Mouse (Mus musculus) liver, adult 2 months (tissue): ENCODE measurements at regions not wholly inside any gene's neighbourhood (a gene's known extent, or its start where the extent isn't known, plus 50 kb on each side); places are given as distances from the start of the nearest gene placed in this dataset.

Source experiments
- DNase-seq: peaks from one replicate; pipeline ENCODE4 v3.0.0-alpha.2; 2011; ENCODE audit warnings: low read depth, low spot score; ENCODE audit errors: extremely low read depth
- H3K27ac ChIP-seq: fragments of 200-500 bp; replicated peaks from 2 replicates; pipeline ENCODE4 v1.5.1; 2012; ENCODE audit warnings: low read depth, mild to moderate bottlenecking, control low read depth, inconsistent platforms, low read length; ENCODE audit not compliant: insufficient read depth
- H3K27me3 ChIP-seq: fragments of 200-500 bp; 2 replicates; pipeline ENCODE4 v1.6.1; 2012; ENCODE audit warnings: mild to moderate bottlenecking, moderate library complexity, low read length, inconsistent platforms; ENCODE audit not compliant: control insufficient read depth, insufficient read depth
- H3K36me3 ChIP-seq: fragments of 200-500 bp; 2 replicates; pipeline ENCODE4 v1.6.1; 2012; ENCODE audit warnings: low read length, inconsistent platforms; ENCODE audit not compliant: control insufficient read depth, insufficient read depth
- H3K4me1 ChIP-seq: fragments of 200-500 bp; 2 replicates; pipeline ENCODE4 v1.6.1; 2011; ENCODE audit warnings: low read length; ENCODE audit not compliant: control insufficient read depth, insufficient read depth
- H3K4me3 ChIP-seq: fragments of 200-500 bp; 2 replicates; pipeline ENCODE4 v1.5.1; 2011; ENCODE audit warnings: low read depth, mild to moderate bottlenecking, control low read depth, low read length, moderate library complexity; ENCODE audit not compliant: insufficient read depth
- H3K79me2 ChIP-seq: fragments of 200-500 bp; 2 replicates; pipeline ENCODE4 v1.6.1; 2012; ENCODE audit warnings: inconsistent platforms, mild to moderate bottlenecking, low read length, moderate library complexity; ENCODE audit not compliant: control insufficient read depth, insufficient read depth
- H3K9ac ChIP-seq: fragments of 200-500 bp; 2 replicates; pipeline ENCODE4 v1.6.1; 2012; ENCODE audit warnings: low read depth, mild to moderate bottlenecking, control low read depth, inconsistent platforms, low read length
- CTCF ChIP-seq: fragments of 200-500 bp; IDR thresholded peaks from 2 replicates; pipeline ENCODE4 v1.5.1; 2011; ENCODE audit warnings: low read depth, low read length, control low read depth
- POLR2A ChIP-seq: fragments of 200-500 bp; IDR thresholded peaks from 2 replicates; pipeline ENCODE4 v1.6.1; 2011; ENCODE audit warnings: low read length, control low read depth; ENCODE audit not compliant: insufficient read depth; ENCODE audit errors: extremely low read depth
- WGBS: fragments of 180-500 bp; shearing (Covaris S2); methylation state at CpG from one replicate; pipeline ENCODE4 v1.1.7; 2018; 5-methylcytosine and 5-hydroxymethylcytosine counted together

- no peaks in the 10 kb centered on the region for H3K79me2 ChIP-seq
- 50% methylated on average over 11 of the region's 11 CpGs for WGBS
- DNase-seq: no peak
- H3K27me3 ChIP-seq: no peaks in the 10 kb centered on the region
- TF ChIP-seq CTCF (no peak), POLR2A (no peak)
- H3K27ac ChIP-seq: no peak overlapping the region
- no peak overlapping the region for H3K4me3 ChIP-seq
- 0 out of 2 replicates have a peak, but pooled peaks cover 3% of the 10 kb centered on the region for H3K4me1 ChIP-seq
- H3K9ac ChIP-seq: no peak overlapping the region
- no peaks in the 10 kb centered on the region for H3K36me3 ChIP-seq
Measured at GRCm38 (mm10) chr9:102424672-102425345, 70.3 kb upstream of the Ephb1 start.

DNA sequence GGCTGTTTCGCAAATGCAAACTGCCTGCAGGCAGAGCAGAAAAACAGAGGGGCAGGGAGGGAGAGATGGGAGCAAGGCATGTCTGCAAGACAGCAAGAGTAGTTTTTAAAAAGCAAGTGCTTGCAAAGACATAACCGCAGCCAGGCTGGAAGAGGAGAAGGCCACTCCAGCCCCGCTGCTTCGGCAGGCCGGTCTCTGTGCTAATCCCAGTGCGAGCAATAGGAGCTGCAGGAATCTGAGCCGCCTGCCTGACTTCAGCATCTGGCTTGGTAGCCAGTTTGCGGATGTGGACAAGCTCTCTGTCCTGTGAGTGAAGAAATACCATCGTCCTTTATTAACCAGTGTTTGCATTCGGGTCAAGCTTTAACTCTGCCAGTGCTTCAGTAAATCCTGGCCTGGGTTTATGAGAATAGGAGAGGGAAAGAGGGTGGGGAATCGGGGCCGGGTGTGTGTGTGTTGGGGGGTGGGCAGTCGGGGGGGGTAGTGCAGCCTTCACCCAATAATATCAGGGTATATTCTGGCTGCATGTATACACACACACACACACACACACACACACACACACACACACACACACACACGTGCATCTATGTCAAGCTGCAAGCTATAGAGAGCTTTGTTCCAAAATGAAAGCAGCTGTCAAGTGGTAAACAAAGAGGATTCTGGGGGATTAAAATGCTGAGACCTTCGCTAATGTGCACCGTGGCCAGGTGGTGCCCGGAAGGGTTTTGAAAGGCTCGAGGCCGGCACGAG lies 69.6 kb upstream of the Ephb1 start:
- Histone ChIP-seq H3K27ac (no peak overlapping the region), H3K27me3 (no peaks in the 10 kb centered on the region), H3K4me1 (0 out of 2 replicates have a peak, but pooled peaks cover 3% of the 10 kb centered on the region), H3K36me3 (no peaks in the 10 kb centered on the region), H3K9ac (no peak overlapping the region), H3K79me2 (no peaks in the 10 kb centered on the region), H3K4me3 (no peak overlapping the region)
- peak; percentile 68 for DNase-seq
- 13% methylated on average over 20 of the region's 20 CpGs for WGBS
- no peak for TF ChIP-seq POLR2A
- TF ChIP-seq CTCF: no peak

DNA sequence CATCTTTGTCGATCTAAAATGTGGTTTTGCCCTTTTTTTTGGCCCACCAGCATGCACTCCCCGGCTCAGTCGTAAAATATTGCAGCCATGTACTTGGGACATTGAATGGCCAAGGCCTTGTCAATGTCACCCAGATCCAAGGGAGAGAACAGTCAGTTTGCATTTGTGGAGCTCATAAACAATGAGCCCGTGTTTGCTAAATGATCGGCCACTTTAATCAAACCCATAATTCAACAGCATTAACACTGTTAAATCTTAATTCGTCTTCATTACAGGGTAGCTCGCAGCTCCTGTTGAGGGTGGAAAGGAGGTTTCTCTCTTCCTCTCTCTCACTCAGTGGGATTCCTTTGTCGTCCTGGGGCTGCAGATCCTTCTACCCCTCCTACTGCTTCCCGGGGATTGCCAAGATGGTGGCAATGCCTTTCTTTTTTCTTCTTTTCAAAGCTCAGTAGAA lies 69.0 kb upstream of the Ephb1 start:
- no peak overlapping the region for H3K9ac ChIP-seq

DNA sequence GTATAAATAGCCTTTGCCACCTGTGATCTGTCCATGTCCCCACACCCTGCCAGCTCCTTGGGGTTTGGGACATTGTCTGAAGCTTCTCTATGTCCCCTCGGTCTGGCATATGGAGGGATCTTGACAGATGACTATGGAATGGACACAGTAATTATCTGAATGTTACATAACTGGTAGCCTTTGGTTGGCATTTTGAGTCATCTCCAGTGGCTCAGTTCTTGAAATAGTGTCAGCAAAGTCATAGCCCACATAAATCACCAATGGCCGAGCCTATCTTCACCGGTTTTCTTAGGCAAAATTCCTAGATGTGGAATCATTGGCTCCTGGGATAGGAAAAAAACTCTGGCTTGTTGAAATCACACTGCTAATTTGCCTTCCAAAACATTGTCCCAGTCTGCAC lies 67.3 kb upstream of the Ephb1 start:
- H3K4me1 ChIP-seq: 0 out of 2 replicates have a peak, but pooled peaks cover 3% of the 10 kb centered on the region
- H3K9ac ChIP-seq: no peak overlapping the region
- no peaks in the 10 kb centered on the region for H3K79me2 ChIP-seq
- TF ChIP-seq POLR2A: no peak
- no peak for TF ChIP-seq CTCF
- 97% methylated on average over 3 of the region's 3 CpGs for WGBS
- H3K27ac ChIP-seq: no peak overlapping the region
- no peaks in the 10 kb centered on the region for H3K36me3 ChIP-seq
- no peak for DNase-seq
- no peaks in the 10 kb centered on the region for H3K27me3 ChIP-seq
- H3K4me3 ChIP-seq: no peak overlapping the region

More for the DNA sequence above, 69.0 kb upstream of the Ephb1 start:
- Histone ChIP-seq H3K79me2 (no peaks in the 10 kb centered on the region), H3K4me1 (0 out of 2 replicates have a peak, but pooled peaks cover 3% of the 10 kb centered on the region), H3K36me3 (no peaks in the 10 kb centered on the region), H3K27ac (no peak overlapping the region), H3K4me3 (no peak overlapping the region), H3K27me3 (no peaks in the 10 kb centered on the region)
- 33% methylated on average over 9 of the region's 9 CpGs for WGBS
- TF ChIP-seq CTCF: no peak
- no peak for TF ChIP-seq POLR2A
- DNase-seq: no peak

- no peak for DNase-seq
- 63% methylated on average over 12 of the region's 12 CpGs for WGBS
Measured at GRCm38 (mm10) chr9:102420196-102420595, 65.7 kb upstream of the Ephb1 start.

More at GRCm38 (mm10) chr9:102420196-102420595, 65.7 kb upstream of the Ephb1 start:
- Histone ChIP-seq H3K4me1 (0 out of 2 replicates have a peak, but pooled peaks cover 3% of the 10 kb centered on the region), H3K4me3 (no peak overlapping the region), H3K27me3 (no peaks in the 10 kb centered on the region), H3K36me3 (no peaks in the 10 kb centered on the region), H3K27ac (no peak overlapping the region), H3K79me2 (no peaks in the 10 kb centered on the region), H3K9ac (no peak overlapping the region)
- TF ChIP-seq CTCF (no peak), POLR2A (no peak)
